Mouse (Mus musculus): ENCODE data around the gene Rgs17. TPM values are rescaled to one million over a fixed set of nuclear protein-coding genes. Genes with fewer than 3 reads are reported as not detected.
A peak's percentile ranks its signal among the peaks of the same experiment; 100 is the strongest.

Rgs17 gene
- total RNA-seq, 2 experiments from 2014 or later, result 72.5 to 77.4 TPM

DNA sequence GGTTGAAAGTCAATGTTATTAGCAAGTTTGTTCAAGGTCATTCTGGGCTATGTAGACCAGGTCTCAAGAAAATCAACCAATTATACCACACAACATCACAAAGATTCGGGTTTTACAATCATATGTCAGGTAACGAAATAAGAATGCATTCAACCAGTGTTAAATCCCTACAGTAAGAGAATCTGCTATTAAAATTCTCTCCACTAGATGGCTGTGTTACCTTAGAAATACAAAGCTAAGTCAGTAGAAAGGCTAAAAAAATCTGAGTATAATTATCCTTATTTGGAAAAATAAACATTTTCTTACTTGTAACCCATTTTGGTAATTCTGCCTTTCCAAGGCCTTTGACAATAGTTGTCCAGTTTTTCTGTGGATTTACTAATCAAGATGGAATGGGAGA is 75.3 kb downstream of the Rgs17 start:
- intact Hi-C loops (cut with DNase I), result loop anchor here (5.0 to 10.0 kb wide), 4 partner anchors 188 to 1040 kb away; no protein-coding TSS in a partner anchor
- DNase-seq (ENCODE audit: low spot score in 2 of 2), result peak in 1 of 2 experiments; percentile 31

DNA sequence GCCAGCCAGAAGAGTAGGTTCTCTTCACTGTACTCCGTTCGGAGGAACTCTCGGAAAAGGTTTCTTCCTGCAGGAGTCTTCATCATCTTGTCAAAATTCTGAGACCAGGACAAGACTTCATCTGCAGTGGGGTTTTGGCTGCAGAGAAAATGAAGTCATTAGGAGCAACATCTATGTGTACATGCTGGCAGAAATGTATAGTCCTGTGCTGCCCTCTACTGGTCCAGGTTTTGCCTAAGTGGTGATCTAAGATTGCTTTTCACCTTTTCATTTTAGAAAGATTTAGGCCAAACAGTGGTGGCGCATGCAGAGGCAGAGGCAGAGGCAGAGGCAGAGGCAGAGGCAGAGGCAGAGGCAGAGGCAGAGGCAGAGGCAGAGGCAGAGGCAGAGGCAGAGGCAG is 80.8 kb downstream of the Rgs17 start:
- intact Hi-C loops (cut with DNase I), result loop anchor here (10.0 kb wide), 2 partner anchors 193 to 853 kb away; no protein-coding TSS in a partner anchor
- peak in 1 of 2 experiments; percentile 50 for DNase-seq (ENCODE audit: low spot score in 2 of 2)

DNA sequence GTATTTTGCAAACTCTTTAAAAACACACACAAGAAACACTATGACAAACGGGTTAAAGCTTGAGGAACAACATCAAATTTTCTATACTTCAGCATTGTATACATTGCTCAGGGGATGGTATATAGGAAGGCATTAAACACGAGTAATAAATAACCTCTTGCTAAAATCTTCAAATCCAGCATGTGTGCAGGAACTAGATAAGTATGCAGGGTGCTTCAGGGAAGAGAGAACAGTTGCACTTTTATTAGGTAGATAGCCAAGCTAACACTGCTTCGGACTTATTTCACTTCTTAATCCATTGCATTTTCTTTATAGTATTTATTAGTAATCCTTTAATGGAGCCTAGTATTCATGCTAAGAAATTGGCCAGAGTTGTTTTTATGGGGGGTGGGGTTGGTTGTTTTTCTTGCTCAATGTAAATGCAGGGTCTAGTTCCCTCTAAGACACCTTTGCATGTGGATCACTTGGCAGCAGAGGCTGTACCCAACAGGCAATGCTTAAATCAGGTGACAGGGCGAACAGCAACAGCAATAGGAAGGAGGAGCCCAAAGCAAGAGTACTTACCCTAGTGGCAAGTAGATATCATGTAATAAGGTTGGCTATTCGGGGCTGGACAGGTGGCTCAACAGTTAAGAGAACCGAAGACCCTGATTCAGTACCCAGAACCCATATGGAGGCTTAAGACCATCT is 95.7 kb downstream of the Rgs17 start:
- intact Hi-C loops (cut with DNase I), result no loop called here
- DNase-seq (ENCODE audit: low spot score in 2 of 2), result no peak

DNA sequence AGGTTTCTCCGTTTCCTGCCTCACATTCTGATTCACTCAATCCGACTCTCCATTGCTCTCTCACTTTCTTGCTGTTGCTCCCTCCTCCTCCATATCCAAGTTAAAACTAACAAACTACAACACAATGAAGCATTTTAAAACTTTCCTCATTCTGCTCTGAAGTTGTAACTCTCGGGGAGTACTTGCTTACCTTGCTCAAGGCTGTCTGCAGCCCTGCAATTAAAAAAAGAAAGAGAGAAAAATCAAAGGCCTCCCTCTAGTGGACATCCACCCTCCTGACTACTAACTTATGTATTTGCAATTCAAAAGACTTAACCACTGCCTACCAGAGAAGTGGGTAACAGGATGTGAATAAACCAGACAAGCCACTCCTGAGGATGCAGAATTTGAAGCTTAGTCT is 97.4 kb downstream of the Rgs17 start:
- DNase-seq (ENCODE audit: low spot score in 2 of 2), result peak; percentile 41 to 85
- intact Hi-C loops (cut with DNase I), result loop anchor here (1.0 kb wide), 1 partner anchor 19 kb away; the partner anchor contains the start of gene Fbxo5

DNA sequence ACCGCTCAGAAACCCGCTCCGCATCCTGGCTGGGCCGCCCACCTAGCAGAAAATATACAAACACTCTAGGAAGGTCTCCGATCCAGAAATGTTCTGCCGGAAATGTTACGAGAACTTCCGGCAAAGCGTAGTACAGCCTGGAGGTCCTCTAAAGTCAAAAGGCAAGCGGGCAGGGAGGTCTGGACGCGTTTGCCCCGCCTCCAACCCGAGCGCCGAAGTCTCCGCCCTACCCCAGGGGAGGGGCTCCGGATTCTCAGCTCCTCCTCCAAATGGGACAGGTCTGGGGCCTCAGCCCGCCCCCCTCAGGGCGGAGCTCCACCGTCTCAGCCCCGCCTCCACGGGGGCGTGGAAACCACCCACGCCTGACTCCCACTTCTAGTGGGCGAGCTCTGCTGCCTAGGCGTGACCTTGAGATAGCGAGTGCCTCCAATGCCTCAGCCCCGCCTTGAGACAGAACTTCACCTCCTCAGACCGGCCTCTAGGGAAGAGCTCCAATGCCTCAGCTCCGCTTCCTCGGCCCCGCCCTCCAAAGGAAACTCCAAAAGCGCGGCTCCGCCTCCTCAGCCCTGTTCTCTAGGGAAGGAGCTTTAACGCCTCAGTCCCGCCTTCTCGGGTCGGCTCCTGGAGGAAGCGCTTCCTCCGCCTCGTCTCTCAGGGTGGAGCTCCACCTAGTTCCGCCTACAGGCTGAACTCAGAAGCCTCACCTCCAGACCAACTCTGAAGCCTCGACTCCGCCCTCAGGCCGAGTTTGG is 98.3 kb downstream of the Rgs17 start, which contains the start of gene Mtrf1l:
Gene Mtrf1l, minus strand, starts transcription at position 171 of the 752 bp plus-strand sequence.
- peak; percentile 92 to 96 for DNase-seq (ENCODE audit: low spot score in 2 of 2)
- intact Hi-C loops (cut with DNase I), result loop anchor here (1.0 kb wide), 1 partner anchor 19 kb away; the partner anchor contains the start of gene Fbxo5

DNA sequence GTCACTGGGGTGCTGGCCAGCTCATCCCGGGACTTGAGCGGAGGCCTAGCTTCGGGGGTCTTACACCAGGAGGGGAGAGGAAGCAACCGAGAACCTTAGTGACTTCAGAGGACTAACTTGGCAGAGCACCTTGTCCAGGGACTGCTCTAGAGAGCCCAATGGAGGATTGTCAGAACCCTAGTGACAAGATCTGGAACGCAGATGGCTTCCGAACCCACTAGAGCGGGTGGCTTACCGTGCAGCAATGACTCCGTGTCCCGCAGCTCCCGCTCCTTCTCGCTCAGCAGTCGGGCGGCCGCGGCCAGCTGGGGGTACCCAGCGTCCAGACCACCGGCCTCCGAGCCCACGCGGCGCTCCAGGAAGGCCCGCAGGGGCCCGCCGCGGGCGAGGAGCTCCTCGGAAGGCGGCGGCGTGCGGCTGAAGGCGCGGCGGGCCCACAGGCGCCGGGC is 98.9 kb downstream of the Rgs17 start:
- intact Hi-C loops (cut with DNase I), result no loop called here
- no peak for DNase-seq (ENCODE audit: low spot score in 2 of 2)

DNA sequence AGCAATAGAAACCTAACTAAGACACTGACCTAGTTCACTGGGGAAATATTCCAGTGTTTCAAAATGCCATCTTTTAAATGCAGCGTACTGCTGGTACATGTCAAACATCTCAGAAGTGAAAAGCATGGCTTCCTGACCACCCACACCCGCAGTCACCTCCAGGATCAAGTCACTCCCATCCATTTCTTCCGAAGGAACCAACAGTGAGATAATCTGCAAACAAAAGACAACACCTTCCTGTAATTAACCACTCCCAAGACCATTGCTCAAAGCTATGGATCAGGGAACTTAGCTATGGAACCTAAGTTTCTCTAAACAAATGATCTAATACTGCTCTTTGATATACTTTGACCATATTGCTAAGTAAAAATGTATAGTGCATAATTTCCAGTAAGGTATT is 103.4 kb downstream of the Rgs17 start:
- intact Hi-C loops (cut with DNase I), result no loop called here

DNA sequence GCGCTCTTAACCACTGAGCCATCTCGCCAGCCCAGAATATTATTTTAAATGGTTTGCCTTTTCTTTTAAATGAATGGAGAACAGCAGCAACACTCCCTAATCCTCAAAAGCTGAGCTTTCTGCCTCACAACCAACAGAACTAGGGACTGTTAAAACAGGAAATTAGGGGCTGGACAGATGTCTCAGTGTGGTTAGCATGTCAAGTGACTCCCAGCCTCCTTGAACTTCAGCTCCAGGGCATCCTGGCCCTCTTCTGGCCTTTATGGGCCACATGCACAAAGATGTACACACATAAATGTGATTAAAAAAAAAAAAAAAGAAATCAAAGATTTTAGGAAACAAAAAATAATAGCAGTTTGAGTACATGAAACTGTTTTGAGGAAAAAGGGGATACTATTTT is 106.2 kb downstream of the Rgs17 start:
- no peak for DNase-seq (ENCODE audit: low spot score in 2 of 2)
- intact Hi-C loops (cut with DNase I), result no loop called here

More for the DNA sequence above, 103.4 kb downstream of the Rgs17 start:
- DNase-seq (ENCODE audit: low spot score in 2 of 2), result no peak

DNA sequence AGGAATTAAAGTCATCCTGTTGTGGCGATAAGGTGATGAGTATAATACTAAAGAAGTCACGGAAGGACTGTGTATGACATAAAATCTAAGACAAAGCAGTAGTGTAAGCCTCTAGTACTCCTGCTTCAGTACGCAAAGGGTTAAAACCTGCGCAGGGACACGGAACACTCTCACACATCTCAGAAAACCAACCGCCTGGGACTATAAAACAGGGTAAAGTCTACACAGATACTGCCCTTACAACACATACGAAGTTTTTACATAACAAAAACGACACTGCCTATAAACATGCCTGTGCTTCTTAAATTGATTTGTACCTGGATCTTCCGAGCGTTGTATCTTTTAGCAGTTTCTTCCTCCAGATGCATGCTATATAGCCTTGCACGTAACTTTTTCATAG is 108.5 kb downstream of the Rgs17 start:
- intact Hi-C loops (cut with DNase I), result no loop called here
- no peak for DNase-seq (ENCODE audit: low spot score in 2 of 2)

DNA sequence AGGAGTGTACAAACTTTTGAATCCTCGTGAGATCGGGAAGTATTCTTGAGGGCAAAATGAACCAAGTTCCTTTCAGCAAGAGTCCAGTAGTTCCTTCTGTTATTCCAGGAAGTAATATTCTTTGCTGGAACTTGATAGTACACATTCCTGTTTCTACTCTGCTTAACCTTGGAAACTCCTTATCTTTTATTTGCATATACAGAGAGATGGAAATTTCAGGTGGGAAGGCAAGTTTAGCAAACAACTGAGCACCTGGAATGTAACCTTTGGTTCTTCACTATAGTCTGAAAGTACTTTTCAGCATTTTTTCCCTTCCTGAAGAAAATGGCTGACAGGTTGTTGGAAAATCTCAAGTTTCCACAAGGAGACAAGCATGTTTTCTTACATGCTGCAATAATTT is 114.5 kb downstream of the Rgs17 start:
- intact Hi-C loops (cut with DNase I), result no loop called here

DNA sequence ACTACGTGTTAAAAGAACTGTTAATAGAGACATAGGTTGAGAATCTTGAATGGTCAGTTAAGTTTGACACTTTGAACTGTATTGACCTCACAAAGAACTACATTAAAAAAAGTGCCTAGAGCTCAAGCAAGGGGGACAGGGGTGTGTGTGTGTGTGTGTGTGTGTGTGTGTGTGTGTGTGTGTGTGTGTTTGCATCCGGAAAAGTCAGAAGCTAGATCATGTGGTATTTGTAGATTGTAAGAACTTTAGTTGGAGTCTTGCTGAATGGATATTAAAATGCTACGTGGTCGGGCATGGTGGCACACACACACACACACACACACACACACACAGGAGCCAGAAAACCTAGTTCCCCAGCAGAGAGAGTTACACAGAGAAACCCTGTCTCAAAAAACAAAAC is 115.2 kb downstream of the Rgs17 start:
- intact Hi-C loops (cut with DNase I), result no loop called here
- DNase-seq (ENCODE audit: low spot score in 2 of 2), result no peak

More for the DNA sequence above, 114.5 kb downstream of the Rgs17 start:
- no peak for DNase-seq (ENCODE audit: low spot score in 2 of 2)

DNA sequence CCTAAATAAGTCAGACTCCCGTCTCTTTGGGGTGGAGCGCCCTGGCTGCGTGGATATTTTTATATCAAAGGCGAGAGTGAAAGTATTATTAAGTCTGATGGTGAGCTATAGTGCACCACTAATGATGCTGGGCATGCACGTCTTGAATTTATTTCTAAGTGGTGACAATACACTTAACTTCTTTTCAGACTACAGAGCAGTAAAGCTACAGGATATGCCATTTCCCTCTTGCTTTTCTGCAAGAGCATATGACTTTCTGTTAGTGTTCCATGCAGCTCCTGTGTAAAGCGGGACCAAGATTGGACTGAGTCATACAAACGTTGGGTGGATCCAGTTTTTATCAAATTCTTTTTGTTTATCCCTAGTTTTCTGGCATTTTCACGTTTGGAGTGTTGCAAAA is 115.8 kb downstream of the Rgs17 start:
- intact Hi-C loops (cut with DNase I), result no loop called here
- peak; percentile 9 to 31 for DNase-seq (ENCODE audit: low spot score in 2 of 2)

DNA sequence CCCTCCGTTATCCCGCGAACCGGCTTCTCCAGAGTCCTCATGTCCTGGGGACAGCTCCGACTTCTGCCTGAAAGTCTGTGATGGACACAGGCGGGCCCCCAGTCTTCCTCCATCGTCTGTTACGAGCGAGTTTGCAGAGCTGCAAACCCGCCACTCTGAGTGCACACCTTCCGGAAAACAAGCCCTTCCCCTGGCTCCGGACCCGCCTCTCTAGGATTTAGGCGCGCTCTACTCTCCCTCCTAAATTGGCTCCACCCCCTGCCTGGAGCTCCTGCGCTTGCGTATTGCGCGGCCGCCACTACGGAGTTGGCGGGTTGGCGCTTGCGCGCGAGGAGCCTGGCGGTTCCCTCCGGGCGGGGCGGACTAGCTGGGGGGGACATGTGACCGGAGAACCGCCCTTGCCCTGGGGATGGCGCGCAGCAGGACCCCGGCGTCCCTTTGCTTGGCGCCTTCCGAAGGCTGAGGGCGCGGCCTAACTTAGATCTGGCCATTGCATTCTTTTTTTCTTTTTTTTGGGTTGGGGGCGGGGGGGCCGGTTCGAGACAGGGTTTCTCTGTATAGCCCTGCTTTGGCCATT is 116.4 kb downstream of the Rgs17 start:
- intact Hi-C loops (cut with DNase I), result loop anchor here (1.0 kb wide), 1 partner anchor 18 kb away; no protein-coding TSS in a partner anchor
- peak; percentile 90 to 97 for DNase-seq (ENCODE audit: low spot score in 2 of 2)

DNA sequence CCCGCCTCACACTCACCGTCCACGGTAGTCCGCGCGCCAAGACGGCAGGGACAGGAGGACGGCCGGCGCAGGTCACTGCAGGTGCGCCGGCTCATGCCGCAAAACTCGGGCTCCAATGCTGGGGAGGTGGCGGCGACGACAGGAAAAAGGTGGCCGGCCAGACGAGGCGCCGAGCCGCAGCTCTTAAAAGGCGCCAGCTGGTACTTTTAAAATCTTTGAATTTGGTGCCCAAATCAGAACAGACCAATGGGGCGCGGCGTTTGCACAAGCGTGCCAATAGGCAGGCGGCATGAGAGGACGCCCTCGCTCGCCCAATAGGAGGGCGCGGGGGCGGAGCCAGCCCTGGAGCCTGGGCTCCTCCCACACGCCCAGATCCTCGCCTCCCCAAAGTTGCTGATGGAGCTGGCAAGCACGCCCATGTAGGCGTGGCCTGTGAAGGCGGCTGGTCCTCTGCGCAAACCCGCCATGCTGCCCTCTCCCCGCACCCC is 116.9 kb downstream of the Rgs17 start, which contains the start of gene Fbxo5:
Gene Fbxo5, minus strand, starts transcription at position 358 of the 488 bp plus-strand sequence.
- peak; percentile 98 to 99 for DNase-seq (ENCODE audit: low spot score in 2 of 2)
- intact Hi-C loops (cut with DNase I), result loop anchor here (1.0 kb wide), 1 partner anchor 19 kb away; no protein-coding TSS in a partner anchor

DNA sequence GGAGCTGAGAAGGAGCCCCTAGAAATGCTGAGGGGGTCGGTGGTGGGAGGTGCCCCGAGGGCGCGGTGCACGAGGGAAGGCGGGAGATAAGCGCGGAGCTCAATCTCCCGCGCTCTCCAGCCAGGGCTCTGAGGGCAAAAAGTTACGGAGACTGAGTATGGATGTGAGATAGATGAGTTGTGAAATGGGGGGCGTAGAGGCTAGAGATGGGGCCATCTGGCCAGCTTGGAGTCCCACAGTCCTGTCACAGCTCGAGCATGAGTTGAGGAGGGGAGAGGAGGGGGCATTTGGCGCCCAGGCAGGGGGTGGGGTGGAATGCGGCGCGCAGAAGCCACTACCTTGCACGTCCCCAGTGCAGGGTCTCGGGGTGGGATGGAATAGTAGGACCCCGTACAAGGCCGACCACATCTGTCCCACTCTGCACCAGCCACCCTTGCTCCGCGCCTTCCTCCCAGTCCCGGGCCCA is 117.5 kb downstream of the Rgs17 start:
- intact Hi-C loops (cut with DNase I), result loop anchor here (1.0 kb wide), 1 partner anchor 20 kb away; no protein-coding TSS in a partner anchor
- DNase-seq (ENCODE audit: low spot score in 2 of 2), result no peak

DNA sequence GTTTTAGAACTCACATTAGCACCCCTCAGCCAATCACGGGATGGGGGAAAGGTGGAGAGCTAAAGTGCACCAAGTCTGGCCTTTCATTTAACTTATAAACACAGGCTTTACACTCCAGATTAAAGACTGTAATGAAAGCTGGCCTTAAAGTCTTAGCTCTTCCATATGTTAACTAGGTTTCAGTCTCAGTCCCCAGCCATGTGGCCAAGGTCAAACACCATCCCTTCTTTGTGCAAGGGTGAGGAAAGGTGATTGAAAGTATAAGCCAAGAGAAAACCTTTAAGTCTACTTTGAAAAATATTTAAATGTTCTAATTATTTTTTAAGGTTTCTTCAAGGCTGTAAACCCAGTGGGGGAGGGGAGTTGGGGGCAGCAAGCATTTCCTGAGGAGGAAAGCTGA is 118.5 kb downstream of the Rgs17 start:
- no peak for DNase-seq (ENCODE audit: low spot score in 2 of 2)
- intact Hi-C loops (cut with DNase I), result no loop called here

DNA sequence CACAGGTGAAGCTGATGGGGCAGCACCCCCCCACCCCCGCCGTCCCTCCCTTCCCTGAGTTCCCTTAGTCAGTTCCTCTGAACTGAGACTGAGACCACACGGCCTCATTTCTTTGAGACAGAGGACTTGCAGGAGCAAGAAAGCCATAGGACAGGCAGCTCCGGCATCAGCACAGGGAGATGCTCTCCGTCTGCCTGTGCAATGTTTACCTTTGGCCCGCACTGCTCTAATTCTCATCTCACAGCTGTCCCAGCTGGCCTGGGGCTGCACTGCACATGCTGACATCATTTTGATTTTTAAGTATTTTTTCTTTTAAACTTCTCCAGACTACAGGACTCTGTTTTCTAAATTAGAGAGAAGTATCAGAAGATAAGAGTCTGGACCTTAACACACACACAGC is 119.3 kb downstream of the Rgs17 start:
- intact Hi-C loops (cut with DNase I), result no loop called here
- DNase-seq (ENCODE audit: low spot score in 2 of 2), result no peak

DNA sequence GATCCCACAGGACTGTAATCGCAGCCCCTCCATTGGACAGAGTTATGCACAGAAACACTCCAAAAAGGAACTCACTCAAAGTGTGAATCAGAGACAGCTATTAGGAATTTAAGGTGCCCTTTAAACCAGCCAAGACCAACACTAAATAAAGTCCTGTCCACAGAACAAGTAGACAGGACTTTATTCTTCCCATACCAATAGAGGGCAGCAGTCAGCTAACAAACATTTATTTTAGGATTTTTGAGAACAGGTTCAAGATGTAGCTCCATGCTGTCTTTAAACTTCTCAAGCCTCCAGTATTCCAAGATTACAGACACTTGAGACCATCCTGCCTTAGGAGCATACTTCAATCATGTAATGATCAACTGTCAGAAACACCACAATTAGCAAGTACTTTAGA is 121.7 kb downstream of the Rgs17 start:
- no peak for DNase-seq (ENCODE audit: low spot score in 2 of 2)
- intact Hi-C loops (cut with DNase I), result no loop called here

DNA sequence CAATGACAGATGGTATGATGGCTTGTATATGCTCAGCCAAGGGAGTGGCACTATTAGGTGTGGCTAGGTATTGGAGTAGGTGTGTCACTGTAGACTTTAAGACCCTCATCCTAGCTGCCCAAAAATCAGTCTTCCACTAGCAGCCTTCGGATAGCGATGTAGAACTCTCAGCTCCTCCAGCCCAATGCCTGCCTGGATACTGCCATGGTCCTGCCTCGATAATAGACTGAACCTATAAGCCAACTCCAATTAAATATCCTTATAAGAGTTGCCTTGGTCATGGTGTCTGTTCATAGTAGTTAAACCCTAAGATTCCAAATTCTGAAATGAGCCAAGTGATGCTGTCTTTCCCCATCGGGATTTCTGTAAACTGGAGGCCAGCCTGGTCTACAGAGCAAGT is 124.1 kb downstream of the Rgs17 start:
- intact Hi-C loops (cut with DNase I), result loop anchor here (10.0 kb wide), 1 partner anchor 483 kb away; no protein-coding TSS in a partner anchor
- DNase-seq (ENCODE audit: low spot score in 2 of 2), result no peak

DNA sequence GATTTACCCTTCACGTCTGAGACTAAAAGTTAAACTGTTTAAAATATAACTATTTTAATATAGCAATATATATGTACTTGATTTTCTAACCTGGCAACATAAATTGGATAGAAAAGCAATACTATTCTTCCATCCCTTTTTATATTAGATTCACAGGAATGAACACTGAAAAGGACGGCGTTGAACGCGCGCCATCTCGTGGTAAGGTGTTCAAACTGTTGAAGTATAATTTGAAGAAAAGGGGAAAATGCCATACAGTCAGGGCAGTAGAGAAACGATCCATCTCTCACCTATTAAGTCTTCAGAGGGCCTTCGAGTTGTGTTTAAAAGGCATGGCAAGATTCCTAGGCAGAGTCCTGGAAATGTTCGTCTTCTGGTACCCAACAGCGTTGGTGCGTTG is 131.5 kb downstream of the Rgs17 start:
- peak; percentile 51 to 64 for DNase-seq (ENCODE audit: low spot score in 2 of 2)
- intact Hi-C loops (cut with DNase I), result loop anchor here (2.0 to 10.0 kb wide), 3 partner anchors 156 to 476 kb away; no protein-coding TSS in a partner anchor

All from left cerebral cortex, postnatal 25 days (tissue).